Mouse (Mus musculus): ENCODE data around the gene Igf2bp3.
A peak's percentile ranks its signal among the peaks of the same experiment; 100 is the strongest.
"Not testable (repeated sequence)": the region's sequence is repeated elsewhere in the genome, so short reads cannot be mapped to it uniquely, and the experiment has no call there.

Gene Igf2bp3

DNA sequence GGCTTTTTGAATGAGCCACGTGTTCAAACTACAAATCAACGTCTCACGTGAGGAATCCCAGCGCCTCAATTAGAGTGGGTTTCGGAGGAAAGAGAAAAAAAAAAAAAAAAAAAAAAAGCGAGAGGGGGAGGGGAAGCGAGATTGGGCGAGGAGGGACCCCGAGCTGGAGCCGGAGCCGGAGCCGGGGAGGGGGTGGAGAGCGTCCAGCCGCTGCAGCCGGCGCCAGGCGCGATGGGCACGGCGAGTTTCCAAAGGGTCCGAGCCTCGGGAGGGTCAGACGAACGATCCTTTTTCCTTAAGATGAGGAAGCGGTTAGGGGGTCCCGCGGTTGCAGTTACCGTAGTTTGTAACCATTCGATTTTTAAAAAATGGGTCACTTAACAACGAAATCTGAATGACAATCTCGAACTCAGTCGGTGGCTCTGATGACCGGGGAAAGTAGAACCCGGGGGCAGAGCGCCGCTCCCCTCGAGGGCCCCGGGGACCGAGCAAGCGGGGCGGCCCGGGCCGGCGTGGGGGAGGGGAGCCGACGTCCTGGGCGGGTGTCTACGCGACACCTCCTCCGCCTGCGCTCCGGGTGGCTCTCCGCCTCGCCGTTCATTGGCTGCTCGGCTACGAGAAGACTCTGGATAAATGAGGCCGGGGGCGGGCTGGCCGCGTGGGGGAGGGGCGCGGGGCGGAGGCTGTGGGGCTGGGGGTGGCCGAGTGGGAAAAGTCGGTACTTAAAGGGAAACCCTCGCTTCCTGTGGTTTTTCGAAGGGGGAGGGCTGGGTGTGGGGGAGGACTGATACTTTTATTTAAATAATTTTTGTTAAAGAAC is at the start of gene Igf2bp3:
Gene Igf2bp3 (minus strand): TSS at position 30 of the 820 bp plus-strand sequence.
- peak; percentile 97 for DNase-seq (ENCODE audit: extremely low spot score, low spot score)

- not testable (repeated sequence) for DNase-seq (ENCODE audit: extremely low spot score, low spot score)
These were observed 49.7 kb upstream of the Igf2bp3 start for GRCm38 (mm10) chr6:49264446-49264845.

GRCm38 (mm10) chr6:49263847-49264243 is 49.1 kb upstream of the Igf2bp3 start, which contains the start of gene Tra2a:
TSS of gene Tra2a (minus strand) at chr6:49264033.
- peak; percentile 97 for DNase-seq (ENCODE audit: extremely low spot score, low spot score)

DNA sequence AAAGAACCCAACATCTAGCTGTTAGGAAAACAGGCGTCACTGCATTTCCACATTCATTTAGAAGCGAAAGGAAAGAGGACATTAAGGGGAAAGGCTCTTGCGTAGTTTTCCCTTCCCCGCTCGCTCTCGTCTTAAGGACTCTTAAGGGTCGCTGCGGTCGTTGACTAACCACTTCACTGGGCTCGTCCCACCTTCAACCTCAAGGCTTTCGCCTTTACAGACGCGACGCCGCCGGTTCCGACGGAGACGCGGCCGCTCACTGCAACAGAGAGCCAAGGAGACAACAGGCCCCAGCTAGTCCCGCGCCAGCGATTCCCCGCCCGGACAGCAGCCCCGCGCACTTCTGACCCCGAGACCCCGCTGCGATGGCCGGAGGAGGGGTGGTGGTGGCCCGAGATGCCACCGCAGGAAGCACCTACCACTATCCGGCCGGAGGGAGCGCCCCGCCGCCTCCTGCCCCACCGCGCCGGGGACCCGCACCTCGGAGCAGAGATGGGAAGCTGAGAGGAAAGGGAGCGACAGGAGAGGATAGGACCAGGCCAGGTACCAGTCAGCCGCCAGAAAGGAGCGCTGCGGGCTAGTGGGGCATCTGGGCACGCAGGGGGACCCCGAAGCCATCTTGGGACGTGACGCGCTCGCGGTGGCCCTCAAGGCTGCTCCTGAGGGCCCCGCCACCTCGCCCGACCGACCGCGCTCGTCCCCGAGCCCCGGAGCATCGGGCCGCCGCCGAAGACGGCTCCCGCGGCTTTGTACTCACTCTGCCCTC is 48.5 kb upstream of the Igf2bp3 start:
- peak; percentile 73 for DNase-seq (ENCODE audit: extremely low spot score, low spot score)

GRCm38 (mm10) chr6:49262421-49262820 is 47.7 kb upstream of the Igf2bp3 start:
- DNase-seq (ENCODE audit: extremely low spot score, low spot score) = no peak

DNA sequence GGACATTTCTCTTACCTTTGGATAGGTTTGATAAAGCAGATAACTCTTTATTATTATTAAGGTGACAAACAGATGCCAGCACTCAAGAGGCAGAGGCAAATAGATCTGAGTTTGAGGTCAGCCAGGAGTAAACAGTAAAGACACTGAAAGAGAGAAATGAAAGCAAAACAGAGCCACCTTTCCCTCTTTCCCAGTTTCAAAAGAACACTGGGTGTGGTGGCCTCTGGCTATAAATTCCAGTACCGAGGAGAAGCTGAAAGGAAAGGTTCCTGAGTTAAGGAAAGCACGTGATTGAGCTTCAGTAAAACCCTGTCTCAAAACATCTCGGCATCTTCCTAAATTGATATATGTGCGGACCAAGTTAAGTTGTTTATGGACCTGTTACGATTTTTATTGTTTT is 45.0 kb upstream of the Igf2bp3 start:
- DNase-seq (ENCODE audit: extremely low spot score, low spot score) = no peak

DNA sequence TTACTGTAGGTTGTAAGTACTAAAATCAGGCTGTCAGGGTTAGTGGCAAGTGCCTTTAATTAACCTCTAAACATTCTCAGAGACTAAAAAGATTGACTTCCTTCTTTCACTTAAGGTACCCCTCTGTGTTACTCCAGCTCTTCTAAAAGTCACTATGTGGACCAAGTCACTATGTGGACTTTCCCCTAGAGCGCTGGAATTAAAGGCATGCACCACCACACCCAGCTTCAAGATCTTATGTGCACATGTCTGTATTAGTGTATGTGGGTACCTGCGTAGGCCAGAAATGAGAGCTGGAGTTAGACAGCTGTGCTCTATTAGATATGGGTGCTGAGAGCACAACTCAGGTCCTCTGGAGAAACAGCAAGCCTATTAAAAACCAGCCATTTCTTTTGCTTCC is 43.1 kb upstream of the Igf2bp3 start:
- no peak for DNase-seq (ENCODE audit: extremely low spot score, low spot score)

GRCm38 (mm10) chr6:49252207-49252606 is 37.5 kb upstream of the Igf2bp3 start:
- no peak for DNase-seq (ENCODE audit: extremely low spot score, low spot score)

DNA sequence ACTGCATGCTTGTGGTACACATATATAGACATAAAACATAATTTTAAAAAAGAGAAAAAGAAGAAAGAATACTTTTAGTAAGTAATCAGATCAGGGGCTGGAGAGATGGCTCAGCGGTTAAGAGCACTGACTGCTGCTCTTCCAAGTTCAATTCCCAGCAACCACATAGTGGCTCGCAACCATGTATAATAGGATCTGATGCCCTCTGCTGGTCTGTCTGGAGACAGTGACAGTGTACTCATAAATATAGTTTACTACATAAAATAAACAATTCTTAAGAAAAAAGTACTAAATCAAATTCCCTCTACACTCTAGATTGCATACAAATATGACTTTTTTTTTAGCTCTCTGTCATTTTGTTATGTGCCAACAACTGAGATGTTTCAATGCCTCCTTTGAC is 36.4 kb upstream of the Igf2bp3 start:
- no peak for DNase-seq (ENCODE audit: extremely low spot score, low spot score)

DNA sequence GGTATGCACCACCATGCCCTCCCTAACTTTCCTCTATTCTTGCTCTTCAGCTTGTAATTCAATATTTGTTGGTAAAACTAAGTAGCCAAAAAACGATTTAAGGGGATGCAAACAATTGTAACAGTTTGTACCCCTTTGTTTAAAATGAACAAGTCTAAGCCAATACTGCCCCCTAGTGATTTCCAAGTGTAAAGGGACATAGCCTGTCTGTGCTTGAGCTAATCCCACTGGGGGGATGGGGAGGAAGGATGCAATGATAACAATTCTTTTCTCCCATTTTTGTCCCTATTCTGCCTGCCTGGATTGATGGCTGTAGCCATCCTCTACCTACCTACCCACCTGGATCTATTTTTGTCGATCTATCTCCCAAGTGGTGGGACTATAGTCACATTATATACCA is 32.5 kb upstream of the Igf2bp3 start:
- no peak for DNase-seq (ENCODE audit: extremely low spot score, low spot score)

GRCm38 (mm10) chr6:49242331-49242730 is 27.6 kb upstream of the Igf2bp3 start:
- DNase-seq (ENCODE audit: extremely low spot score, low spot score) = no peak

- no peak for DNase-seq (ENCODE audit: extremely low spot score, low spot score)
These were observed 26.8 kb upstream of the Igf2bp3 start for GRCm38 (mm10) chr6:49241562-49241961.

DNA sequence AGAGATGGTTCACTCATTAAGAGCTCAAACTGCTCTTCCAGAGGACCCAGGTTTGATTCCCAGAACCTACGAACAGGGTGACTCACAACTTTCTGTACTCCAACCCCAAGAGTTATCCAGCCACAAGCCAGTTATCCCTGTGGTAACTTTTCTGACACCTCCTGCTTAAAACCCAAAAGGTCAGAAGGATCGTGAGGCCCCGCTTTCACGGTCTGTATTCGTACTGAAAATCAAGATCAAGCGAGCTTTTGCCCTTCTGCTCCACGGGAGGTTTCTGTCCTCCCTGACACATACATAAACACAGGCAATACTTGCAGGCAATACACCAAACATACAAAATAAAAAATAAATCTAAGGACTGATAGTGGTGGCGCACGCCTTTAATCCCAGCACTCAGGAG is 21.6 kb upstream of the Igf2bp3 start:
- peak; percentile 76 for DNase-seq (ENCODE audit: extremely low spot score, low spot score)

DNA sequence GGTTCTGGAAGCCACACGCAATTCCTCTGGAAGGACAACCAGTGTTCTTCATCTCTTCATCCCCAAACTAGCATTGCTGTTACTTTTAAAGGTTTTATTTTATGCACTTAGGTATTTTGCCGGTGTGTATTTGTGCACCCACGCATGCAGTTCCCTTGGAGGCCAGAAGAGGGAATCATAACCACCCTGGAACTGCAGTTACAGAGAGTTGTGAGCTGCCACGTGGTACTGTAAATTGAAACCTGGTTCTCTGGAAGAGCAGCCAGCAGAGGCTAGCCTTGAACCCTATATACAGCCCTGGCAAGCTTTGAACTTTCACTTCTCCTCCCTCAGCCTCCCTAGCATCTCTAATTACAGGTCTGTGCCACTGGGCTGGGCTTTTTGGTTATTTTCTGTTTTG is 18.6 kb upstream of the Igf2bp3 start:
- no peak for DNase-seq (ENCODE audit: extremely low spot score, low spot score)

GRCm38 (mm10) chr6:49228126-49228679 is 13.4 kb upstream of the Igf2bp3 start:
- no peak for DNase-seq (ENCODE audit: extremely low spot score, low spot score)

DNA sequence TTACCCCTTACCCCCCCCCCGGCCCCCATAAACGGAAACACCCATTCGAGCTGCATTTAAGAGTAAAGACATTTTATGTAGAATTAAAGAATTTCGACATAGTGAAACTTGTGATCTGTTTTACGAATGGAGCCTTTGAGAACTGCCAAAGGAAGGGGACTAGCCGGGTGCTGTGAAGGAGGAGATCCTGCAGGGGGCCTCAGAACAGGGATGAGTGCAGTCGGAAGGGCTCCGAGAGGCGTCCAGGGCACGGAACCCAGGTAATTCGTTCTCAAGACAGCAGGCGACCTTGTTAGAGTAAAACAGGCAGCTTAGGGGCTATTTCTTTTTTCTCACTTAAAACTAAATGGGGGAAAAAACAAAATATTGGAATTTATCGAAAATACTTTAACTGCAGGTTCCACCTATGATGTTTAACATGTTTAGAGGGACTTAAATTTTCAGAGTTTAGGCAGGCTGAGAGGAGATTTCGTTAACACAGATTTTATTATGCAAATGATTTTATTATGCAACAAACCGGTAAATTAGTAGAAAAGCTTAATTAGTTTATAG is 12.5 kb upstream of the Igf2bp3 start:
- DNase-seq (ENCODE audit: extremely low spot score, low spot score) = no peak

- DNase-seq (ENCODE audit: extremely low spot score, low spot score) = no peak
These were observed 11.0 kb upstream of the Igf2bp3 start for GRCm38 (mm10) chr6:49225728-49226123.

GRCm38 (mm10) chr6:49224923-49225727 is 10.4 kb upstream of the Igf2bp3 start:
- no peak for DNase-seq (ENCODE audit: extremely low spot score, low spot score)

- no peak for DNase-seq (ENCODE audit: extremely low spot score, low spot score)
These were observed 7.1 kb upstream of the Igf2bp3 start for GRCm38 (mm10) chr6:49221906-49222305.

DNA sequence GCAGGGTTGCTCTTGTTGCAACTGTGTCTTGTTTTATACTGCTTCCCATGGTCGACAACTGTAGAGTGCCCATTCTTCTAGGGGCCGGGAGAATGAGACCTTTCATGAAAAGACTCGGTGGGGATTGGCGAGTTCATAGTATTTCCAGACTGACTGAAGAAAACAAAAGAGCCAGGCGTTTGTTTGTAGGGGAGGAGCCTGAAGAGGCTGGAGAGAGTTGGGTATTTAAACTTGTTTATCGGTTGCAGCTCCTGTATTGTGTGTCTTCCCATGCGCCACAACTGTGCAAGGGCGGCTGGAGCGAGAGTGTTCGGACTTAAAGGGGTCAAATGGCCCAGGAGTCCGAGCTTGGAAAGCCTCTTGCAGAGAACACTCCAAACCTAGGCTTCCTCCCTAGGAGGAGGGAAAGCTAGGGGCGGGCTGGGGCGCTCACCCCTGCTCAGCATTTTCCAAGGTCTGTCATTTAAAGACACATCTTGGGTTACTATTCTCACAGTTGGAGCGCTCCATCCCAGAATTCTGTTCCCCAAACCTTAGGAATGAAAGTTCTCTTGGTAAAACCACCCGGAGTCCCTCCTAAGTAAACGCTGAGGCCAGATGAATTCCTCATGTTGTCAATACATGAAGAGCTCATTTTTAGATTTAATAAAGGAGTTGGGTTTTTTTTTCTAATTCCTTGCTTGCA is 5.3 kb upstream of the Igf2bp3 start:
- peak; percentile 72 for DNase-seq (ENCODE audit: extremely low spot score, low spot score)

Measured in neural tube, embryonic 10.5 days (tissue).